Mouse (Mus musculus) liver, embryonic 14.5 days (tissue): ENCODE data around the gene AW011738. TPM values are rescaled to one million over a fixed set of nuclear protein-coding genes. Genes with fewer than 3 reads are reported as not detected.

Source experiments
- ATAC-seq: fragments of 200-750 bp; cut with Nextera tagmentation; 2 replicates; pipeline ENCODE4 v1.8.0; 2017; ENCODE audit warnings: moderate number of reproducible peaks, mild to moderate bottlenecking, moderate library complexity; ENCODE audit not compliant: insufficient read depth
- DNase-seq, 3 experiments: peaks; one replicate each; pipeline ENCODE4 v3.0.0-alpha.2; 2012 to 2013; ENCODE audit warnings: low read depth in 3 of 3, low spot score in 3 of 3
- H3K27ac ChIP-seq: fragments of 300-500 bp; sonication (generic); 2 replicates; pipeline ENCODE4 v1.5.1; 2014; ENCODE audit warnings: moderate library complexity, mild to moderate bottlenecking, control low read depth, inconsistent platforms
- H3K27me3 ChIP-seq: fragments of 300-500 bp; sonication (generic); 2 replicates; pipeline ENCODE4 v1.6.1; 2014; ENCODE audit warnings: mild to moderate bottlenecking, low read length, moderate library complexity; ENCODE audit not compliant: control insufficient read depth, insufficient read depth
- H3K36me3 ChIP-seq: fragments of 300-500 bp; sonication (generic); replicated peaks from 2 replicates; pipeline ENCODE4 v1.6.1; 2014; ENCODE audit warnings: low read depth; ENCODE audit not compliant: control insufficient read depth, insufficient read depth
- H3K4me1 ChIP-seq, 2 experiments: fragments of 200-500 bp in 1 of 2; fragments of 300-500 bp in 1 of 2; sonication (generic) in 1 of 2; replicated peaks; 2 replicates each; pipeline ENCODE4 v1.6.1; 2012 to 2014; ENCODE audit warnings: antibody characterized with exemption in 1 of 2, inconsistent platforms in 1 of 2, low read length in 1 of 2; ENCODE audit not compliant: control insufficient read depth in 2 of 2, insufficient read depth in 2 of 2
- H3K4me2 ChIP-seq: fragments of 300-500 bp; sonication (generic); 2 replicates; pipeline ENCODE4 v1.6.1; 2014; ENCODE audit warnings: low read depth, mild to moderate bottlenecking, control low read depth, moderate library complexity
- H3K4me3 ChIP-seq, 2 experiments: fragments of 200-500 bp in 1 of 2; fragments of 300-500 bp in 1 of 2; sonication (generic) in 1 of 2; 2 replicates each; pipeline ENCODE4 v1.5.1; 2012 to 2014; ENCODE audit warnings: low read depth in 2 of 2, low read length in 2 of 2, mild to moderate bottlenecking in 2 of 2, control low read depth in 1 of 2, inconsistent platforms in 1 of 2, moderate library complexity in 1 of 2; ENCODE audit not compliant: insufficient read depth in 1 of 2
- H3K9ac ChIP-seq: fragments of 300-500 bp; sonication (generic); replicated peaks from 2 replicates; pipeline ENCODE4 v1.6.1; 2014; ENCODE audit warnings: mild to moderate bottlenecking, control low read depth, moderate library complexity
- H3K9me3 ChIP-seq: fragments of 300-500 bp; sonication (generic); 2 replicates; pipeline ENCODE4 v1.6.1; 2016; ENCODE audit warnings: low read length, mixed read lengths; ENCODE audit not compliant: control insufficient read depth
- CTCF ChIP-seq: IDR thresholded peaks from 2 replicates; pipeline ENCODE4 v1.5.1; 2016; ENCODE audit warnings: antibody characterized with exemption, low read depth, control low read depth
- EP300 ChIP-seq: IDR thresholded peaks from 2 replicates; pipeline ENCODE4 v1.6.1; 2016; ENCODE audit warnings: antibody characterized with exemption, low read depth
- WGBS: fragments of 180-500 bp; shearing (Covaris S2); extraction: QIAGEN DNeasy Blood & Tissue Kit; methylation state at CpG from one replicate; pipeline ENCODE4 v1.1.7; 2014; ENCODE audit not compliant: insufficient replicate concordance; 5-methylcytosine and 5-hydroxymethylcytosine counted together
- polyA plus RNA-seq, 2 experiments: library from polyadenylated mRNA; depleted of rRNA in 1 of 2; stranded (reverse) in 1 of 2; unstranded in 1 of 2; fragments of >200 nt; fragmentation: Nextera tagmentation in 1 of 2; extraction: Ambion mirVana in 1 of 2; gene quantifications; 2 replicates each; pipeline versions ENCODE4 v1.2.1 to v1.2.3; 2012 to 2014

AW011738 gene
- polyA plus RNA-seq, 2 experiments = 0.23 to 0.66 TPM

DNA sequence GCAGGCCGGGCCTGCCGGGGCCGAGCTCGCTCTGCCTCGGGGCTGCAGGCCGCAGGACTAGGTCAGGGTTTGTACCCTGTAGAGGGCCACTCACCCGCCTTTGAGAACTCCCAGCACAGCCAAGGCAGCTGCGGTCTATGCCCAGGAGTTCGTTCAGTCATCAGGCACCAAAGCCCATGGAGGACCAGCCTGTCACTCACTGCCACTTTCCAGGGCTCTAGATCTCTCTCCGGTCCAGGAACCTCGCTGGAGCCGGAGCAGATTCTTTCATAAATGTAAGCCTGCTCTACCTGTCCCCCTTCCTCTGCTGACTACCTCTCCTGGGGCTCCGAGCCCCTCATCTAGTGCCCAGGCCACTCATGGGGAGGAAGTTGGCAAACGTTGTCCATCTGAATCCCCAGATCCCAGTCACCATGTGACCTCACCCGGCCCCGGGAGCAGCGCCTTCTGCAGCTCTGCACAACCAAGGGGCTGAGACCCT, 31.0 kb downstream of the AW011738 start:
- 19% methylated on average over 17 of the region's 17 CpGs for WGBS
- Histone ChIP-seq H3K4me1 (peaks cover 4 to 7% of the 10 kb centered on the region in 2 experiments; a peak in 2 of 4 replicates), H3K27me3 (no peaks in the 10 kb centered on the region), H3K9ac (peak overlapping the region; percentile 92), H3K4me2 (peak overlapping the region; percentile 95), H3K36me3 (peaks cover 24% of the 10 kb centered on the region), H3K9me3 (no peaks in the 10 kb centered on the region), H3K27ac (peak overlapping the region; percentile 37; the same call in 1 of the 2 replicates), H3K4me3 (peak overlapping the region; percentile 59 to 99)
- TF ChIP-seq EP300 (no peak), CTCF (no peak)
- DNase-seq (no peak), ATAC-seq (no peak)

DNA sequence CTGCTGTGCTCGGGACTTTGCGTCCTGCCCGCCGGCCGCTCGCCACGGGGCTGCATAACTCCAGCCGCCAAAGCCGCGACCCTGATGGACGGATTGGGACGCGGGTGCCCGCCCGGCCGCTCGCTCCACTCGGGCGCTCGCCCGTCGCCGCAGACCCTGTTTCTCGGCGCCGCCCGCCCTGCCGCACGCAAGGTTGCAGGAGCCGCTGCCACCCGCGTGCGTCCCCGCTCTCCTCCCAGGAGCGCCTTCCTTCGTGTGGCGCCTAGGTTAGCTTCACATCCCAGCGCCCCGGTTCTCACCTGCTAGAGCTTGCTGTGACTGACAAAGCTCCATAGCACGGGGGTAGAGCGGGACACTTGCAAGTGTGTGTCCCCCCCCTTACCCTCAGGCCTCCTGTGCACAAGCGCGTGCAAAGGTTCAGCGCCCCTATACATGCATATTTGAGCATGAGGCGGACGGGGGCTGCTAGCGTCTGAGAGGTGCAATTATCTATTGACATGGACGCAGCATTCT, 31.7 kb downstream of the AW011738 start, which contains the start of gene Plekhn1:
TSS of gene Plekhn1 (minus strand) at position 157 of the 513 bp plus-strand sequence.
- DNase-seq (peak in 1 of 3 experiments; percentile 50), ATAC-seq (peak; percentile 47)
- Histone ChIP-seq H3K4me1 (peaks cover 4 to 7% of the 10 kb centered on the region in 2 experiments; a peak in 2 of 4 replicates), H3K36me3 (peaks cover 31% of the 10 kb centered on the region), H3K4me3 (peak within 1 kb of the TSS; percentile 86 to 99), H3K27ac (peak within 1 kb of the TSS; percentile 88), H3K4me2 (peak within 1 kb of the TSS; percentile 95), H3K9me3 (no peaks in the 10 kb centered on the region), H3K9ac (peak within 1 kb of the TSS; percentile 92), H3K27me3 (no peaks in the 10 kb centered on the region)
- TF ChIP-seq EP300 (no peak), CTCF (0 out of 2 replicates have a peak, but pooled peaks have one; percentile 6)
- WGBS = under 1% methylated on average over 40 of the region's 48 CpGs

DNA sequence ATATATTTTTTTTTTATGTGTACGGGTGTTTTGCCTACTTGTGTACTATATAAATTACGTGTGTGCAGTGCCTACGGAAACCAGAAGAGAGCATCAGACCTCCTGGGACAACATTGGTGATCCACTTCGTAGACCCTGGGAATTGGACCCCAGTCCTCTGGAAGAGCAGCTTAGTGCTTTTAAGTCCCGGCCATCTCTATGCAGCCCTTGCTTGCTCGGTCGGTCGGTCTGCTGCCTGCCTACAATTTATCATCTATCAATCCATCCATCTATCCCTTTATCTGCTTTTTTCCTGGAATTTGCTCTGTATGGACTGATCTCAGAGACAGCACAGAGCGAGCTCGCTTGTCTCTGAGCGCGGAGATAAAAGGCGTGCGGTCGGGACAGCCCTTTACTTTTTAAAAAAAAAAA, 32.3 kb downstream of the AW011738 start:
- Histone ChIP-seq H3K9me3 (no peaks in the 10 kb centered on the region), H3K9ac (peak overlapping the region; percentile 86), H3K4me3 (peak overlapping the region; percentile 86 to 99), H3K4me2 (peak overlapping the region; percentile 95), H3K27me3 (no peaks in the 10 kb centered on the region), H3K27ac (peak overlapping the region; percentile 88), H3K4me1 (peaks cover 4 to 7% of the 10 kb centered on the region in 2 experiments; a peak in 2 of 4 replicates), H3K36me3 (peaks cover 37% of the 10 kb centered on the region)
- 1% methylated on average over 15 of the region's 15 CpGs for WGBS
- ATAC-seq (peak; percentile 54), DNase-seq (peak in 2 of 3 experiments; percentile 45 to 63)
- peak; percentile 41; the same call in 1 of the 2 replicates for TF ChIP-seq CTCF
- TF ChIP-seq EP300 = no peak

DNA sequence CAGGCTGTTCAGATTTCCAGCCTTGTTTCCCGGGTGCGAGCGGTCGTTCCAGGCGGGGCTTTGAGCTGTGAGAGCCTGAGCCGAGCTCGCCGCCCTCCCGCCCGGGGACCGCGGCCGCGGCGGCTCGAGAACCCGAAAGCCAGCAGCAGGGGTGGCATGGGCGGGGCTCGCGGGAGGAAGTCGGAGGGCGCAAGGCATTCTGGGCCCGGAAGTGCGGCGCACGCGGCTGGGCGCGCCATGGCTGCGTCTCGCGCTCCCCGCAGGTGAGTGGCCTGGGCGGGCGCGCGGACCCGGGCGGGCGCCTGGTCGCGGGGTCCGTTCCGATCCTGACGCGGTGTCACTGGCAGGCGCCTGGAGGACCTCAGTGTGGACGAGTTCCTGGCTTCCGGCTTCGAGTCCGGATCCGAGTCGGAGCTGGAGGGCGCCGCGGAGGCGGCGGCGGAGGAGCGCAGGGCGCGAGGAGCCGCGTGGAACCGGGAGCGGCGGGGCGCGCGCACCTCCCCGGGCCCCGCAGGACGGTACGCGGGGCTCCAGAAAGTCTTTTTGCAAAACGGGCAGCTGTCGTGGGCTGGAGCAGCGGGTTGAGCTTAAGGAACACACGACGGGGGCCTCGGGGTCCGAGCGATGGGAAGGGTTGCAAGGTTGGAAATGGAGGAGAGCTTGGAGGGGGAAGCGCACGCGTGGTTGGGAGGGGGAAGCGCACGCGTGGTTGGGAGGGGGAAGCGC, 32.9 kb downstream of the AW011738 start, which contains the start of gene Noc2l:
TSS of gene Noc2l (plus strand) at position 203 of the 726 bp plus-strand sequence.
- WGBS = under 1% methylated on average over 77 of the region's 90 CpGs
- Histone ChIP-seq H3K4me1 (peaks cover 4 to 7% of the 10 kb centered on the region in 2 experiments; a peak in 2 of 4 replicates), H3K9ac (peak within 1 kb of the TSS; percentile 92), H3K27me3 (no peaks in the 10 kb centered on the region), H3K36me3 (peaks cover 43% of the 10 kb centered on the region), H3K4me3 (peak within 1 kb of the TSS; percentile 86 to 99), H3K4me2 (peak within 1 kb of the TSS; percentile 95), H3K27ac (peak within 1 kb of the TSS; percentile 88), H3K9me3 (no peaks in the 10 kb centered on the region)
- peak; percentile 82 to 85 (median 83) for DNase-seq
- TF ChIP-seq EP300 (no peak), CTCF (no peak)
- peak; percentile 87 for ATAC-seq
